Mouse (Mus musculus): ENCODE results near the gene Fez1. TPM values are rescaled to one million over a fixed set of nuclear protein-coding genes. Genes with fewer than 3 reads are reported as not detected.

Fez1 gene
- polyA plus RNA-seq, 1 experiment from 2014 or later, result 3.6 TPM

DNA sequence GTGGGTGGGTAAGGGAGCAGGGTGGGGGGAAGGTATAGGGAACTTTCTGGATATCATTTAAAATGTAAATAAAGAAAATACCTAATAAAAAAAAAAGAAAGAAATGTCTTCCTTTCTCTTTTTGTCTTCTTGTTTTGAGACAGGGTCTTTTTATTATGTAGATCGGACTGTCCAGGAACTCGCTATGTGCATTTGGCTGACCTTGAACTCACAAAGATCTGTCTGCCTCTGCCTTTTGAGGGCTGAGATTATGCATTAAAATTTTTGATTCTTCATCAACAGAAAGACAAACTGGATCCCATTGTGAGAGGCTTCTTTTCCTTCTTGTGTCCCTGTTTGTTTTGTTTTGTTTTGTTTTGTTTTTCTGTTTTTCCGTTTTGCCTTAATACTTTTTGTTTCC is 18.7 kb upstream of the Fez1 start:
- no peak overlapping the region for H3K4me3 ChIP-seq (ENCODE audit: low read depth, low read length)
- H3K27me3 ChIP-seq (ENCODE audit: control insufficient read depth, insufficient read depth, low read length), result no peaks in the 10 kb centered on the region
- H3K9me3 ChIP-seq (replicated peaks; ENCODE audit: control insufficient read depth, low read length), result no peaks in the 10 kb centered on the region
- no peak for ATAC-seq (replicated peaks; ENCODE audit: insufficient number of reproducible peaks, low FRiP score, low TSS enrichment)
- H3K36me3 ChIP-seq (ENCODE audit: control insufficient read depth, insufficient read depth, low read length), result no peaks in the 10 kb centered on the region
- no peaks in the 10 kb centered on the region for H3K4me1 ChIP-seq (ENCODE audit: control insufficient read depth, insufficient read depth, low read length)
- no peak overlapping the region for H3K4me2 ChIP-seq
- 79% methylated on average over 3 of the region's 3 CpGs for WGBS (ENCODE audit: insufficient replicate concordance)
- no peak overlapping the region for H3K27ac ChIP-seq (ENCODE audit: low read depth, low read length)
- H3K9ac ChIP-seq (ENCODE audit: low read depth, low read length), result no peak overlapping the region

DNA sequence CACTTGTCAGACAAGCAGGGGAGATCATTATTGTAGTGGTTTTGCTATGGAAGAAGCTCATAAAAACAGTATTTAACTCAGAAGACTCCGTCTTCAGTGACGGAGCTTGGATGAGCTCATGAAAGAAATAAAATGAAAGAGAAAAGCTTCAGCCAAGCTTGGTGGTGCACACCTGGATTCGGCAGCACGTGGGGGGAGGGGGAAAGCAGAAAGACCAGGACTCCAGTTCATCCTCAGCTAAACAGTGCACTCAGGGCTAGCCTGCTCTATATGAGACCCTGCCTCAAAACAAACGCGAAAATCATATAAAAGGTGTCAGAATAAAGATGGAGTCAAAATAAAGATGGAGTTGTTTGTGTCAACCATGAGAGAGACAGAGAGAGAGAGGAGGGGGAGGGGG is 18.3 kb upstream of the Fez1 start:
- Histone ChIP-seq H3K9ac (ENCODE audit: low read depth, low read length) (no peak overlapping the region), H3K4me2 (no peak overlapping the region), H3K4me1 (ENCODE audit: control insufficient read depth, insufficient read depth, low read length) (no peaks in the 10 kb centered on the region), H3K36me3 (ENCODE audit: control insufficient read depth, insufficient read depth, low read length) (no peaks in the 10 kb centered on the region), H3K4me3 (ENCODE audit: low read depth, low read length) (no peak overlapping the region), H3K27ac (ENCODE audit: low read depth, low read length) (no peak overlapping the region), H3K9me3 (replicated peaks; ENCODE audit: control insufficient read depth, low read length) (no peaks in the 10 kb centered on the region), H3K27me3 (ENCODE audit: control insufficient read depth, insufficient read depth, low read length) (no peaks in the 10 kb centered on the region)
- whole genome bisulfite sequencing (ENCODE audit: insufficient replicate concordance), result 74% methylated on average over 6 of the region's 6 CpGs
- ATAC-seq (replicated peaks; ENCODE audit: insufficient number of reproducible peaks, low FRiP score, low TSS enrichment), result no peak

DNA sequence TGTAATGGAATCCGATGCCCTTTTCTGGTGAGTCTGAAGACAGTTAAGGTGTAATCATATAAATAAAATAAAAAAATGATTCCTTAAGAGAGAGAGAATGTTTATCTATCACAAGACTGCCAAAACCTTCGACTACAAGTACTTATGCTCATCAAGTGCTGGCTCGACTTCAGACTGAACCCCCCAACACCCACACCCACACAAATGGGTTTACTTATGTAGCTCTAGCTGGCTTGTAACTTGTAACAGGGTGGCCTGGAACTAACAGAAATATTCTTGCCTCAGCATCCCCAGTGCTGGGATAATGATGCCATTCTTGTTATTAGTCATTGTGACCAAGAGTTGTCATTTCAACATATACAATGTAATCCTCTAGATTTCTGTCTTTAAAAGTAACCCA is 17.7 kb upstream of the Fez1 start:
- Histone ChIP-seq H3K27me3 (ENCODE audit: control insufficient read depth, insufficient read depth, low read length) (no peaks in the 10 kb centered on the region), H3K36me3 (ENCODE audit: control insufficient read depth, insufficient read depth, low read length) (no peaks in the 10 kb centered on the region), H3K4me1 (ENCODE audit: control insufficient read depth, insufficient read depth, low read length) (no peaks in the 10 kb centered on the region), H3K4me3 (ENCODE audit: low read depth, low read length) (no peak overlapping the region), H3K9me3 (replicated peaks; ENCODE audit: control insufficient read depth, low read length) (no peaks in the 10 kb centered on the region), H3K9ac (ENCODE audit: low read depth, low read length) (no peak overlapping the region), H3K4me2 (no peak overlapping the region), H3K27ac (ENCODE audit: low read depth, low read length) (no peak overlapping the region)
- ATAC-seq (replicated peaks; ENCODE audit: insufficient number of reproducible peaks, low FRiP score, low TSS enrichment), result no peak
- 78% methylated on average over 3 of the region's 3 CpGs for WGBS (ENCODE audit: insufficient replicate concordance)

DNA sequence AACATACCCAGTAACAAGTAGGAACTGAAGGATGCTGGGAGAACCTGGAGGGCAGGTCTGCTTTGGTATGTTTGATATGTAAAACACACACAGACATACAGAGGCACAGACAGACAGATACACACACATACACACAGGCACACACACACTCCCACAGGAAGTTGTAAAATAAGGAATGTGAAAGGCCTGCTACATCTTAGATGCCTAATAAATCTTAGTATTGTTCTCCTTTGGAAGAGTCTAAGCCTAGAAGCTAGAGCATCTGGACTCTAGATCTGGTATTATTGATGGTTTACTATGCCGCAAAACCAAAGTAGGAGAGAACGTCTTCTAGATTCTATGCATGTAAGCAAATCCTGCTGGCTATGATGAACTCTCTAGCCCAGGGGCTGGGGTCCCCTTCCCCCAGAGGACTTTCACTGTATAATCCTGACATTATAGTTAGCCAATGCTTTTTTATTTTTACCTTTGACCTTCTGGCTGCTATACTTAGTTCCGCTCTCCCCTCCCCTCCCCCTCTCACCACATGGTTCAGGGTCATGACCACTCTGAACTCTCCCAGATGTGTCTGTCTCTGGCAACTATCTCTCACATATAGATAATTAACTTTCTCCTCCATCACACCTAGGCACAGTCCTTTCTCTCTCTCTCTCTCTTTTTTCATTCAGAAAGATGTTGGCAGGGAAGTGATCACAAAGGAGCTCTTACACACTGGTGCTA is 16.2 kb upstream of the Fez1 start:
- Histone ChIP-seq H3K27ac (ENCODE audit: low read depth, low read length) (no peak overlapping the region), H3K9me3 (replicated peaks; ENCODE audit: control insufficient read depth, low read length) (no peaks in the 10 kb centered on the region), H3K4me3 (ENCODE audit: low read depth, low read length) (no peak overlapping the region), H3K36me3 (ENCODE audit: control insufficient read depth, insufficient read depth, low read length) (no peaks in the 10 kb centered on the region), H3K9ac (ENCODE audit: low read depth, low read length) (no peak overlapping the region), H3K4me1 (ENCODE audit: control insufficient read depth, insufficient read depth, low read length) (no peaks in the 10 kb centered on the region), H3K4me2 (no peak overlapping the region), H3K27me3 (ENCODE audit: control insufficient read depth, insufficient read depth, low read length) (no peaks in the 10 kb centered on the region)
- WGBS (ENCODE audit: insufficient replicate concordance), result 90% methylated on average over 3 of the region's 3 CpGs
- no peak for ATAC-seq (replicated peaks; ENCODE audit: insufficient number of reproducible peaks, low FRiP score, low TSS enrichment)

DNA sequence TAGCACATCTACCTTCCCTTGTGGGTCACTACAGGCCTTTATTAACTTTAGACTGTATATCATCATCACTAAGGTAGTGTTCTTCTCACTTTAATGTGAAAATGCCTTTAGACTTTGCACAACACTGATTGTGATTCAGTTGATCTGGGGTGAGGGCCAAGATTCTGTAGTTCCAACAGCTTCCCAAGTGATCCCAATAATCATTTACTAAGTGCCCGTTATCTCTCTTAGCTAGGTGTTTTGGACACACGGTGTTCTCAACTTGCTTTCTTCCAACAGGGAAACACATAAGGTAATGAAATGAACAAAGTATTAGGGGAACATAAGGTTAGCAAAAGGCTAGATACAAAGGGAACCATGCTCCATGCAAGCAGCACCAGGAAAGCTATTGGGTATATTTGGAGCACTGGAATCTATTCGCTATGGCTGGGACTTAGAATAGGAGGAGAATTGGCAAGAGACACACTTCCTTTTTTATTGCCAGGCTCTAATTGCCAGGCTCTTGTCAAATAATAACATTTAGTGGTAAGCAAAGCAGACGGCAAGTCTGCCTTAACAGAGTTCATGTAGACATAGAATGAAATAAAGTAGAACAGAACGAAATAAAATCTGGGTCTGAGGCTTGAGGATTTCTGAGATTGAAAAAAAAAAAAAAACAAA is 13.4 kb upstream of the Fez1 start:
- H3K36me3 ChIP-seq (ENCODE audit: control insufficient read depth, insufficient read depth, low read length), result no peaks in the 10 kb centered on the region
- no peaks in the 10 kb centered on the region for H3K4me1 ChIP-seq (ENCODE audit: control insufficient read depth, insufficient read depth, low read length)
- H3K9me3 ChIP-seq (replicated peaks; ENCODE audit: control insufficient read depth, low read length), result no peaks in the 10 kb centered on the region
- no peak overlapping the region for H3K9ac ChIP-seq (ENCODE audit: low read depth, low read length)
- no peak overlapping the region for H3K4me3 ChIP-seq (ENCODE audit: low read depth, low read length)
- no peak for ATAC-seq (replicated peaks; ENCODE audit: insufficient number of reproducible peaks, low FRiP score, low TSS enrichment)
- WGBS (ENCODE audit: insufficient replicate concordance), result 77% methylated on average over 5 of the region's 5 CpGs
- H3K4me2 ChIP-seq, result no peak overlapping the region
- no peaks in the 10 kb centered on the region for H3K27me3 ChIP-seq (ENCODE audit: control insufficient read depth, insufficient read depth, low read length)
- no peak overlapping the region for H3K27ac ChIP-seq (ENCODE audit: low read depth, low read length)

DNA sequence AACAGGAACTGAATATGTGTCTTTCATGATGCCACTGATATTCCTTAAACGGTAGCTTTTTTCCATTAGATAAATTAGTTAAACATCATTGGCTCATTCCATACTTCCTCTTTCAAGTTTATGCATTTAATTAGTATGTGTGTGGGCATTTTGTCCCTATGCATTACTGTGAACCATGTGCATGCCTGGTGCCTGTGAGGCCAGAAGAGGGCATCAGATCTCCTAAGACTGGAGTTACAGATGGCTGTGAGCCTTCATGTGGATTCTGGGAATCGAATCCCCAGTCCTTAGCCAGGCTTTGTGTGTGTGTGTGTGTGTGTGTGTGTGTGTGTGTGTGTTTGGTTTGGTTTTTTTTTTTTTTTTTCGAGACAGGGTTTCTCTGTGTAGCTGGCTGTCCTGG is 7.2 kb upstream of the Fez1 start:
- Histone ChIP-seq H3K36me3 (ENCODE audit: control insufficient read depth, insufficient read depth, low read length) (no peaks in the 10 kb centered on the region), H3K27me3 (ENCODE audit: control insufficient read depth, insufficient read depth, low read length) (no peaks in the 10 kb centered on the region), H3K27ac (ENCODE audit: low read depth, low read length) (no peak overlapping the region), H3K9ac (ENCODE audit: low read depth, low read length) (no peak overlapping the region), H3K9me3 (replicated peaks; ENCODE audit: control insufficient read depth, low read length) (no peaks in the 10 kb centered on the region), H3K4me3 (ENCODE audit: low read depth, low read length) (no peak overlapping the region), H3K4me2 (no peak overlapping the region), H3K4me1 (ENCODE audit: control insufficient read depth, insufficient read depth, low read length) (no peaks in the 10 kb centered on the region)
- 57% methylated on average over 3 of the region's 3 CpGs for WGBS (ENCODE audit: insufficient replicate concordance)
- ATAC-seq (replicated peaks; ENCODE audit: insufficient number of reproducible peaks, low FRiP score, low TSS enrichment), result no peak

DNA sequence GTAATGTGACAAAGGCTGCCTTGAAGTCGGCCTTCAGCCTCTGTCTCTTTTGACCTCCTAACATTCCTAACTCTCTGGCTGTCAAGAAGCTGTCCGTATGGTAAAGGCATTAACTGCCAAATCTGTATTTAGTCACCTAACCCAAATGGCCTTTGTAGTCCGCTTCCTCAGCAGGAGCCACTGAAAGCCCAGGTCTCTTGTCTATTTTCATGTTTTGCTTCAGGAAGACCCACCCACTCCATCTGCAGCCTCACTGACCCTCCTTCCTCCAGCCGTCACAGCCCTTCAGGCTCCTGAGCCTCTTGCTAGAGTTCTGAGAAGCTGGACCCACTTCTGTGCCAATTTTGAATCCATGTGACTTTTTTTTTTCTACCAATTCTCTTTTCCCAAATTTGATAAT is 2.8 kb upstream of the Fez1 start:
- Histone ChIP-seq H3K4me2 (no peak overlapping the region), H3K27ac (ENCODE audit: low read depth, low read length) (no peak overlapping the region), H3K9me3 (replicated peaks; ENCODE audit: control insufficient read depth, low read length) (no peaks in the 10 kb centered on the region), H3K27me3 (ENCODE audit: control insufficient read depth, insufficient read depth, low read length) (no peaks in the 10 kb centered on the region), H3K4me3 (ENCODE audit: low read depth, low read length) (no peak overlapping the region), H3K4me1 (ENCODE audit: control insufficient read depth, insufficient read depth, low read length) (no peaks in the 10 kb centered on the region), H3K36me3 (ENCODE audit: control insufficient read depth, insufficient read depth, low read length) (no peaks in the 10 kb centered on the region), H3K9ac (ENCODE audit: low read depth, low read length) (no peak overlapping the region)
- WGBS (ENCODE audit: insufficient replicate concordance), result 50% methylated on average over 4 of the region's 4 CpGs
- no peak for ATAC-seq (replicated peaks; ENCODE audit: insufficient number of reproducible peaks, low FRiP score, low TSS enrichment)

DNA sequence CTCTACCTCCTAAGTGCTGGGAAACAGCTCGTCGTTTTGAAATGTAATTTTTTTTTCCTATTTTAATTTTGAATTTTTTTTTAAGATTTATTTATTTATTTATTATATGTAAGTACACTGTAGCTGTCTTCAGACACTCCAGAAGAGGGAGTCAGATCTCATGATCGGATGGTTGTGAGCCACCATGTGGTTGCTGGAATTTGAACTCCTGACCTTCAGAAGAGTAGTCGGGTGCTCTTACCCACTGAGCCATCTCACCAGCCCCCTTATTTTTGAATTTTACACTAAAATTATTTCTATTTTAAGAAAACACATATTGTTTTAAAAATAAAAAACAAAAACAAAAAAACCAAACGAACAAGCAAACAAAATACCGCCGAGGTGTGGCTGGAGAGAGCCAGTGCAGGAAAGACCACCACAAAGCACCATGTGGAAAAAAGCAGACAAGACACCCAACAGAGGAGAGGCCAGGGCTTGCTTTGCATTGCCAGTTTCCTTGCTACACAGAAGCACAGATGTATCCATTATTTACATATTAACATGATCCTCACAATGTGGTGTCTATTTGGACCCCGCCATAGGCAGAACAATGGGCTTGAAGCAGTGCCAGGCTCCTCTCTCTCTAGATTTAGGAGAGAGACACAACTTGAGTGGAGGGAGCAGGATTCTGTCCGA is 558 bp upstream of the Fez1 start:
- no peak for ATAC-seq (replicated peaks; ENCODE audit: insufficient number of reproducible peaks, low FRiP score, low TSS enrichment)
- no peaks in the 10 kb centered on the region for H3K4me1 ChIP-seq (ENCODE audit: control insufficient read depth, insufficient read depth, low read length)
- no peaks in the 10 kb centered on the region for H3K27me3 ChIP-seq (ENCODE audit: control insufficient read depth, insufficient read depth, low read length)
- H3K9me3 ChIP-seq (replicated peaks; ENCODE audit: control insufficient read depth, low read length), result no peaks in the 10 kb centered on the region
- H3K9ac ChIP-seq (ENCODE audit: low read depth, low read length), result no peak overlapping the region
- H3K4me3 ChIP-seq (ENCODE audit: low read depth, low read length), result no peak overlapping the region
- H3K36me3 ChIP-seq (ENCODE audit: control insufficient read depth, insufficient read depth, low read length), result no peaks in the 10 kb centered on the region
- H3K27ac ChIP-seq (ENCODE audit: low read depth, low read length), result no peak overlapping the region
- H3K4me2 ChIP-seq, result no peak overlapping the region
- WGBS (ENCODE audit: insufficient replicate concordance), result 47% methylated on average over 9 of the region's 9 CpGs
